Mouse (Mus musculus): ENCODE measurements around the gene Akap2. TPM values are rescaled to one million over a fixed set of nuclear protein-coding genes. Genes with fewer than 3 reads are reported as not detected.

Akap2 gene
- polyA plus RNA-seq, 1 experiment = 0.87 TPM

GRCm38 (mm10) chr4:57849465-57849864 is 132.0 kb downstream of the Akap2 start:
- peaks cover 5% of the 10 kb centered on the region for H3K36me3 ChIP-seq (replicated peaks; ENCODE audit: low read length)
- H3K9me3 ChIP-seq = no peaks in the 10 kb centered on the region
- no peaks in the 10 kb centered on the region for H3K27me3 ChIP-seq (replicated peaks)
- H3K4me1 ChIP-seq = peaks cover 41% of the 10 kb centered on the region
- TF ChIP-seq FLI1 (IDR thresholded peaks at IDR 0.05; ENCODE audit: low read length) (no peak), GATA1 (IDR thresholded peaks at IDR 0.05; ENCODE audit: borderline replicate concordance, low read length) (no peak)
- H3K4me3 ChIP-seq (replicated peaks) = no peak overlapping the region

- Histone ChIP-seq H3K27me3 (replicated peaks) (peaks cover 4% of the 10 kb centered on the region), H3K36me3 (replicated peaks; ENCODE audit: low read length) (peaks cover 28% of the 10 kb centered on the region), H3K4me3 (replicated peaks) (no peak overlapping the region), H3K9me3 (peaks cover under 1% of the 10 kb centered on the region; the same call in 1 of the 2 replicates), H3K4me1 (peaks cover 21% of the 10 kb centered on the region)
- no peak for TF ChIP-seq GATA1 (IDR thresholded peaks at IDR 0.05; ENCODE audit: borderline replicate concordance, low read length)
- TF ChIP-seq FLI1 (IDR thresholded peaks at IDR 0.05; ENCODE audit: low read length) = no peak
These were observed 134.3 kb downstream of the Akap2 start for GRCm38 (mm10) chr4:57851731-57852130.

- Histone ChIP-seq H3K9me3 (peaks cover 3% of the 10 kb centered on the region; the same call in 1 of the 2 replicates), H3K4me1 (peaks cover 13% of the 10 kb centered on the region), H3K4me3 (replicated peaks) (no peak overlapping the region), H3K36me3 (replicated peaks; ENCODE audit: low read length) (peaks cover 36% of the 10 kb centered on the region), H3K27me3 (replicated peaks) (peaks cover 4% of the 10 kb centered on the region)
- TF ChIP-seq FLI1 (IDR thresholded peaks at IDR 0.05; ENCODE audit: low read length) = no peak
- TF ChIP-seq GATA1 (IDR thresholded peaks at IDR 0.05; ENCODE audit: borderline replicate concordance, low read length) = no peak
These were observed 135.1 kb downstream of the Akap2 start for GRCm38 (mm10) chr4:57852461-57853040.

GRCm38 (mm10) chr4:57854181-57854580 is 136.7 kb downstream of the Akap2 start:
- peaks cover 3% of the 10 kb centered on the region; the same call in 1 of the 2 replicates for H3K9me3 ChIP-seq
- H3K27me3 ChIP-seq (replicated peaks) = peaks cover 4% of the 10 kb centered on the region
- H3K36me3 ChIP-seq (replicated peaks; ENCODE audit: low read length) = peaks cover 44% of the 10 kb centered on the region
- H3K4me3 ChIP-seq (replicated peaks) = no peak overlapping the region
- TF ChIP-seq GATA1 (IDR thresholded peaks at IDR 0.05; ENCODE audit: borderline replicate concordance, low read length) (no peak), FLI1 (IDR thresholded peaks at IDR 0.05; ENCODE audit: low read length) (no peak)
- peaks cover 10% of the 10 kb centered on the region for H3K4me1 ChIP-seq

- Histone ChIP-seq H3K9me3 (peaks cover 3% of the 10 kb centered on the region; the same call in 1 of the 2 replicates), H3K36me3 (replicated peaks; ENCODE audit: low read length) (peaks cover 46% of the 10 kb centered on the region), H3K4me3 (replicated peaks) (peak overlapping the region; percentile 12), H3K27me3 (replicated peaks) (peaks cover 4% of the 10 kb centered on the region), H3K4me1 (no peaks in the 10 kb centered on the region)
- TF ChIP-seq FLI1 (IDR thresholded peaks at IDR 0.05; ENCODE audit: low read length) = no peak
- TF ChIP-seq GATA1 (IDR thresholded peaks at IDR 0.05; ENCODE audit: borderline replicate concordance, low read length) = no peak
These were observed 138.0 kb downstream of the Akap2 start for GRCm38 (mm10) chr4:57855281-57855941.

GRCm38 (mm10) chr4:57856673-57857072 is 139.2 kb downstream of the Akap2 start:
- peaks cover 3% of the 10 kb centered on the region; the same call in 1 of the 2 replicates for H3K9me3 ChIP-seq
- TF ChIP-seq FLI1 (IDR thresholded peaks at IDR 0.05; ENCODE audit: low read length) (no peak), GATA1 (IDR thresholded peaks at IDR 0.05; ENCODE audit: borderline replicate concordance, low read length) (no peak)
- no peak overlapping the region for H3K4me3 ChIP-seq (replicated peaks)
- H3K27me3 ChIP-seq (replicated peaks) = peaks cover 4% of the 10 kb centered on the region
- H3K36me3 ChIP-seq (replicated peaks; ENCODE audit: low read length) = peaks cover 47% of the 10 kb centered on the region
- H3K4me1 ChIP-seq = peaks cover 7% of the 10 kb centered on the region

GRCm38 (mm10) chr4:57860204-57860611 is 142.8 kb downstream of the Akap2 start:
- no peak for TF ChIP-seq GATA1 (IDR thresholded peaks at IDR 0.05; ENCODE audit: borderline replicate concordance, low read length)
- no peak for TF ChIP-seq FLI1 (IDR thresholded peaks at IDR 0.05; ENCODE audit: low read length)
- H3K4me3 ChIP-seq (replicated peaks) = no peak overlapping the region
- peaks cover 11% of the 10 kb centered on the region for H3K4me1 ChIP-seq
- H3K27me3 ChIP-seq (replicated peaks) = peaks cover 4% of the 10 kb centered on the region
- H3K36me3 ChIP-seq (replicated peaks; ENCODE audit: low read length) = peaks cover 37% of the 10 kb centered on the region
- peaks cover 3% of the 10 kb centered on the region; the same call in 1 of the 2 replicates for H3K9me3 ChIP-seq

GRCm38 (mm10) chr4:57861166-57861565 is 143.7 kb downstream of the Akap2 start:
- Histone ChIP-seq H3K4me1 (peaks cover 11% of the 10 kb centered on the region), H3K36me3 (replicated peaks; ENCODE audit: low read length) (peaks cover 28% of the 10 kb centered on the region), H3K9me3 (peaks cover 3% of the 10 kb centered on the region; the same call in 1 of the 2 replicates), H3K27me3 (replicated peaks) (no peaks in the 10 kb centered on the region), H3K4me3 (replicated peaks) (no peak overlapping the region)
- TF ChIP-seq GATA1 (IDR thresholded peaks at IDR 0.05; ENCODE audit: borderline replicate concordance, low read length) (no peak), FLI1 (IDR thresholded peaks at IDR 0.05; ENCODE audit: low read length) (no peak)

- H3K4me1 ChIP-seq = peaks cover 11% of the 10 kb centered on the region
- H3K4me3 ChIP-seq (replicated peaks) = no peak overlapping the region
- H3K27me3 ChIP-seq (replicated peaks) = no peaks in the 10 kb centered on the region
- TF ChIP-seq GATA1 (IDR thresholded peaks at IDR 0.05; ENCODE audit: borderline replicate concordance, low read length) (no peak), FLI1 (IDR thresholded peaks at IDR 0.05; ENCODE audit: low read length) (no peak)
- H3K36me3 ChIP-seq (replicated peaks; ENCODE audit: low read length) = peaks cover 21% of the 10 kb centered on the region
- H3K9me3 ChIP-seq = peaks cover 1% of the 10 kb centered on the region; the same call in 1 of the 2 replicates
These were observed 144.4 kb downstream of the Akap2 start for GRCm38 (mm10) chr4:57861856-57862255.
